Mouse (Mus musculus) hindbrain, embryonic 16.5 days (tissue): Measurements from ENCODE around the gene Pde4d. TPM values are rescaled to one million over a fixed set of nuclear protein-coding genes. Genes with fewer than 3 reads are reported as not detected.
A peak's percentile ranks its signal among the peaks of the same experiment; 100 is the strongest.

Source experiments
- ATAC-seq: fragments of 200-750 bp; cut with Nextera tagmentation; 2 replicates; pipeline ENCODE4 v1.8.0; 2017; ENCODE audit warnings: moderate TSS enrichment, moderate library complexity
- H3K27ac ChIP-seq: fragments of 300-500 bp; sonication (generic); 2 replicates; pipeline ENCODE4 v1.5.1; 2014; ENCODE audit warnings: low read depth, mild to moderate bottlenecking, control low read depth, low read length, moderate library complexity
- H3K27me3 ChIP-seq: fragments of 300-500 bp; sonication (generic); replicated peaks from 2 replicates; pipeline ENCODE4 v1.6.1; 2014; ENCODE audit warnings: low read length; ENCODE audit not compliant: control insufficient read depth, insufficient read depth
- H3K36me3 ChIP-seq: fragments of 300-500 bp; sonication (generic); 2 replicates; pipeline ENCODE4 v1.6.1; 2014; ENCODE audit warnings: mild to moderate bottlenecking, low read length, moderate library complexity, mixed read lengths; ENCODE audit not compliant: control insufficient read depth, insufficient read depth
- H3K4me1 ChIP-seq: fragments of 300-500 bp; sonication (generic); 2 replicates; pipeline ENCODE4 v1.6.1; 2014; ENCODE audit warnings: low read depth, low read length; ENCODE audit not compliant: control insufficient read depth, insufficient read depth
- H3K4me2 ChIP-seq: fragments of 300-500 bp; sonication (generic); 2 replicates; pipeline ENCODE4 v1.6.1; 2014; ENCODE audit warnings: mild to moderate bottlenecking, low read length, control low read depth, moderate library complexity
- H3K4me3 ChIP-seq: fragments of 300-500 bp; sonication (generic); 2 replicates; pipeline ENCODE4 v1.5.1; 2014; ENCODE audit warnings: mild to moderate bottlenecking, low read length, control low read depth, moderate library complexity
- H3K9ac ChIP-seq: fragments of 300-500 bp; sonication (generic); 2 replicates; pipeline ENCODE4 v1.6.1; 2014; ENCODE audit warnings: low read depth, mild to moderate bottlenecking, control low read depth, low read length, moderate library complexity
- H3K9me3 ChIP-seq: fragments of 300-500 bp; sonication (generic); 2 replicates; pipeline ENCODE4 v1.6.1; 2014; ENCODE audit warnings: mild to moderate bottlenecking, low read length, moderate library complexity; ENCODE audit not compliant: control insufficient read depth
- WGBS: fragments of 180-500 bp; shearing (Covaris S2); extraction: QIAGEN DNeasy Blood & Tissue Kit; methylation state at CpG from one replicate; pipeline ENCODE4 v1.1.7; 2014; 5-methylcytosine and 5-hydroxymethylcytosine counted together
- polyA plus RNA-seq: library from polyadenylated mRNA; unstranded; fragments of >200 nt; fragmentation: Nextera tagmentation; extraction: Ambion mirVana; gene quantifications from 2 replicates; pipeline ENCODE4 v1.2.1, GENCODE M21; 2015

Gene Pde4d
- polyA plus RNA-seq, 1 experiment from 2014 or later, result 18.5 TPM

- peaks cover under 1% of the 10 kb centered on the region; the same call in 1 of the 2 replicates for H3K4me1 ChIP-seq
- no peaks in the 10 kb centered on the region for H3K27me3 ChIP-seq
- no peak for ATAC-seq
- H3K9ac ChIP-seq, result no peak overlapping the region
- H3K27ac ChIP-seq, result no peak overlapping the region
- H3K4me3 ChIP-seq, result no peak overlapping the region
- 99% methylated on average over 2 of the region's 2 CpGs for WGBS
- no peaks in the 10 kb centered on the region for H3K36me3 ChIP-seq
- H3K9me3 ChIP-seq, result no peaks in the 10 kb centered on the region
- H3K4me2 ChIP-seq, result no peak overlapping the region
Observed at GRCm38 (mm10) chr13:109610772-109611171, 1161.0 kb downstream of the Pde4d start.

- no peak for ATAC-seq
- Histone ChIP-seq H3K9ac (no peak overlapping the region), H3K4me1 (peaks cover 4% of the 10 kb centered on the region), H3K9me3 (no peaks in the 10 kb centered on the region), H3K27ac (no peak overlapping the region), H3K27me3 (no peaks in the 10 kb centered on the region), H3K4me3 (no peak overlapping the region), H3K36me3 (no peaks in the 10 kb centered on the region), H3K4me2 (no peak overlapping the region)
- WGBS, result 70% methylated on average over 8 of the region's 8 CpGs
Observed at GRCm38 (mm10) chr13:109615213-109615784, 1165.6 kb downstream of the Pde4d start.

- no peak overlapping the region for H3K9ac ChIP-seq
- H3K4me2 ChIP-seq, result peak overlapping the region; percentile 38; the same call in 1 of the 2 replicates
- peak; percentile 45; the same call in 1 of the 2 replicates for ATAC-seq
- H3K4me1 ChIP-seq, result peaks cover 4% of the 10 kb centered on the region
- H3K9me3 ChIP-seq, result no peaks in the 10 kb centered on the region
- no peak overlapping the region for H3K27ac ChIP-seq
- no peak overlapping the region for H3K4me3 ChIP-seq
- H3K36me3 ChIP-seq, result no peaks in the 10 kb centered on the region
- 17% methylated on average over 7 of the region's 7 CpGs for WGBS
- H3K27me3 ChIP-seq, result no peaks in the 10 kb centered on the region
Observed at GRCm38 (mm10) chr13:109615785-109616281, 1166.1 kb downstream of the Pde4d start.

GRCm38 (mm10) chr13:109619158-109619657 is 1169.5 kb downstream of the Pde4d start:
- no peak overlapping the region for H3K9ac ChIP-seq
- no peak overlapping the region for H3K27ac ChIP-seq
- WGBS, result 78% methylated on average over 2 of the region's 2 CpGs

GRCm38 (mm10) chr13:109622207-109622606 is 1172.5 kb downstream of the Pde4d start:
- Histone ChIP-seq H3K27me3 (no peaks in the 10 kb centered on the region), H3K36me3 (no peaks in the 10 kb centered on the region), H3K9me3 (no peaks in the 10 kb centered on the region), H3K9ac (no peak overlapping the region), H3K4me3 (no peak overlapping the region), H3K27ac (no peak overlapping the region), H3K4me2 (no peak overlapping the region), H3K4me1 (no peaks in the 10 kb centered on the region)
- ATAC-seq, result no peak
- 71% methylated on average over 5 of the region's 5 CpGs for WGBS

More at GRCm38 (mm10) chr13:109619158-109619657, 1169.5 kb downstream of the Pde4d start:
- Histone ChIP-seq H3K4me3 (no peak overlapping the region), H3K4me1 (peaks cover 4% of the 10 kb centered on the region), H3K9me3 (no peaks in the 10 kb centered on the region), H3K36me3 (no peaks in the 10 kb centered on the region), H3K4me2 (no peak overlapping the region), H3K27me3 (no peaks in the 10 kb centered on the region)
- no peak for ATAC-seq

GRCm38 (mm10) chr13:109623201-109623600 is 1173.5 kb downstream of the Pde4d start:
- ATAC-seq, result no peak
- Histone ChIP-seq H3K27me3 (no peaks in the 10 kb centered on the region), H3K9ac (no peak overlapping the region), H3K4me3 (no peak overlapping the region), H3K4me2 (no peak overlapping the region), H3K27ac (no peak overlapping the region), H3K4me1 (no peaks in the 10 kb centered on the region), H3K9me3 (no peaks in the 10 kb centered on the region), H3K36me3 (no peaks in the 10 kb centered on the region)
- WGBS, result 65% methylated on average over 2 of the region's 2 CpGs

GRCm38 (mm10) chr13:109624772-109625349 is 1175.1 kb downstream of the Pde4d start:
- no peak overlapping the region for H3K9ac ChIP-seq
- no peak for ATAC-seq
- H3K9me3 ChIP-seq, result no peaks in the 10 kb centered on the region
- H3K27me3 ChIP-seq, result no peaks in the 10 kb centered on the region
- no peak overlapping the region for H3K4me3 ChIP-seq
- no peak overlapping the region for H3K4me2 ChIP-seq
- no peak overlapping the region for H3K27ac ChIP-seq
- H3K36me3 ChIP-seq, result no peaks in the 10 kb centered on the region
- 89% methylated on average over 11 of the region's 11 CpGs for WGBS
- no peaks in the 10 kb centered on the region for H3K4me1 ChIP-seq

GRCm38 (mm10) chr13:109625466-109626129 is 1175.8 kb downstream of the Pde4d start:
- no peak overlapping the region for H3K4me3 ChIP-seq
- H3K36me3 ChIP-seq, result no peaks in the 10 kb centered on the region
- H3K27ac ChIP-seq, result no peak overlapping the region
- H3K9ac ChIP-seq, result no peak overlapping the region
- no peaks in the 10 kb centered on the region for H3K9me3 ChIP-seq
- ATAC-seq, result no peak
- no peaks in the 10 kb centered on the region for H3K4me1 ChIP-seq
- no peak overlapping the region for H3K4me2 ChIP-seq
- H3K27me3 ChIP-seq, result no peaks in the 10 kb centered on the region
- 86% methylated on average over 18 of the region's 18 CpGs for WGBS

- Histone ChIP-seq H3K9me3 (no peaks in the 10 kb centered on the region), H3K4me1 (no peaks in the 10 kb centered on the region; the same call in 1 of the 2 replicates), H3K36me3 (no peaks in the 10 kb centered on the region), H3K4me2 (no peak overlapping the region), H3K27ac (no peak overlapping the region), H3K4me3 (no peak overlapping the region), H3K27me3 (no peaks in the 10 kb centered on the region), H3K9ac (no peak overlapping the region)
- ATAC-seq, result no peak
- 92% methylated on average over 2 of the region's 2 CpGs for WGBS
Observed at GRCm38 (mm10) chr13:109627265-109627664, 1177.5 kb downstream of the Pde4d start.
